Mouse (Mus musculus) stomach, postnatal 0 days (tissue): ENCODE data around the gene Slit3. TPM values are rescaled to one million over a fixed set of nuclear protein-coding genes. Genes with fewer than 3 reads are reported as not detected.

Experiments
- ATAC-seq: fragments of 200-750 bp; cut with Nextera tagmentation; 2 replicates; pipeline ENCODE4 v1.8.0; 2017; ENCODE audit not compliant: low FRiP score, low TSS enrichment
- DNase-seq: peaks from one replicate; pipeline ENCODE4 v3.0.0-alpha.2; 2016; ENCODE audit warnings: low spot score
- H3K27ac ChIP-seq: fragments of 300-500 bp; sonication (generic); replicated peaks from 2 replicates; pipeline ENCODE4 v1.5.1; 2014; ENCODE audit warnings: mild to moderate bottlenecking, control low read depth
- H3K27me3 ChIP-seq: fragments of 300-500 bp; sonication (generic); 2 replicates; pipeline ENCODE4 v1.6.1; 2014; ENCODE audit warnings: low read length; ENCODE audit not compliant: control insufficient read depth, insufficient read depth
- H3K36me3 ChIP-seq: fragments of 300-500 bp; sonication (generic); 2 replicates; pipeline ENCODE4 v1.6.1; 2014; ENCODE audit warnings: low read length, mixed read lengths; ENCODE audit not compliant: control insufficient read depth, insufficient read depth
- H3K4me1 ChIP-seq: fragments of 300-500 bp; sonication (generic); replicated peaks from 2 replicates; pipeline ENCODE4 v1.6.1; 2014; ENCODE audit warnings: antibody characterized with exemption; ENCODE audit not compliant: control insufficient read depth, insufficient read depth
- H3K4me2 ChIP-seq: fragments of 300-500 bp; sonication (generic); replicated peaks from 2 replicates; pipeline ENCODE4 v1.6.1; 2014; ENCODE audit warnings: low read depth, mild to moderate bottlenecking, control low read depth, moderate library complexity
- H3K4me3 ChIP-seq: fragments of 300-500 bp; sonication (generic); 2 replicates; pipeline ENCODE4 v1.5.1; 2014; ENCODE audit warnings: low read depth, low read length, control low read depth
- H3K9ac ChIP-seq: fragments of 300-500 bp; sonication (generic); 2 replicates; pipeline ENCODE4 v1.6.1; 2014; ENCODE audit warnings: mild to moderate bottlenecking, low read length, control low read depth, mixed read lengths
- H3K9me3 ChIP-seq: fragments of 300-500 bp; sonication (generic); 2 replicates; pipeline ENCODE4 v1.6.1; 2016; ENCODE audit warnings: low read length; ENCODE audit not compliant: control insufficient read depth
- CTCF ChIP-seq: IDR thresholded peaks from 2 replicates; pipeline ENCODE4 v1.5.1; 2016; ENCODE audit warnings: antibody characterized with exemption, low read depth, mild to moderate bottlenecking, moderate library complexity
- EP300 ChIP-seq: optimal IDR thresholded peaks from 2 replicates; pipeline ENCODE3; 2016; ENCODE audit warnings: antibody characterized with exemption
- WGBS: fragments of 180-500 bp; shearing (Covaris S2); extraction: QIAGEN DNeasy Blood & Tissue Kit; methylation state at CpG from one replicate; pipeline ENCODE4 v1.1.7; 2014; 5-methylcytosine and 5-hydroxymethylcytosine counted together
- polyA plus RNA-seq: library from polyadenylated mRNA; unstranded; fragments of >200 nt; fragmentation: Nextera tagmentation; extraction: Ambion mirVana; gene quantifications from 2 replicates; pipeline ENCODE4 v1.2.1, GENCODE M21; 2015

Slit3 gene
- polyA plus RNA-seq, 1 experiment from 2014 or later: 8.1 TPM

GRCm38 (mm10) chr11:35109781-35110180, 11.2 kb upstream of the Slit3 start:
- Histone ChIP-seq H3K4me2 (no peak overlapping the region), H3K4me3 (no peak overlapping the region), H3K9me3 (no peaks in the 10 kb centered on the region), H3K27ac (no peak overlapping the region), H3K36me3 (no peaks in the 10 kb centered on the region), H3K4me1 (no peaks in the 10 kb centered on the region), H3K9ac (no peak overlapping the region), H3K27me3 (no peaks in the 10 kb centered on the region)
- TF ChIP-seq EP300 (no peak), CTCF (no peak)
- ATAC-seq: no peak
- no peak for DNase-seq
- WGBS: 34% methylated on average over 4 of the region's 4 CpGs

- no peak overlapping the region for H3K4me2 ChIP-seq
Measured at GRCm38 (mm10) chr11:35110784-35111183, 10.2 kb upstream of the Slit3 start.

GRCm38 (mm10) chr11:35113290-35113689, 7.7 kb upstream of the Slit3 start:
- H3K4me1 ChIP-seq: no peaks in the 10 kb centered on the region
- ATAC-seq: no peak
- no peak overlapping the region for H3K27ac ChIP-seq
- TF ChIP-seq EP300 (no peak), CTCF (no peak)
- H3K9ac ChIP-seq: no peak overlapping the region
- DNase-seq: no peak
- WGBS: 39% methylated on average over 1 of the region's 1 CpGs
- H3K36me3 ChIP-seq: no peaks in the 10 kb centered on the region
- no peak overlapping the region for H3K4me2 ChIP-seq
- no peaks in the 10 kb centered on the region for H3K9me3 ChIP-seq
- H3K27me3 ChIP-seq: no peaks in the 10 kb centered on the region
- no peak overlapping the region for H3K4me3 ChIP-seq

More at GRCm38 (mm10) chr11:35110784-35111183, 10.2 kb upstream of the Slit3 start:
- H3K9ac ChIP-seq: no peak overlapping the region
- ATAC-seq (no peak), DNase-seq (no peak)
- TF ChIP-seq CTCF (no peak), EP300 (no peak)
- no peaks in the 10 kb centered on the region for H3K9me3 ChIP-seq
- H3K4me1 ChIP-seq: no peaks in the 10 kb centered on the region
- WGBS: 44% methylated on average over 2 of the region's 2 CpGs
- H3K27ac ChIP-seq: no peak overlapping the region
- H3K36me3 ChIP-seq: no peaks in the 10 kb centered on the region
- no peak overlapping the region for H3K4me3 ChIP-seq
- H3K27me3 ChIP-seq: no peaks in the 10 kb centered on the region

GRCm38 (mm10) chr11:35116436-35116835, 4.6 kb upstream of the Slit3 start:
- Histone ChIP-seq H3K36me3 (no peaks in the 10 kb centered on the region), H3K4me1 (no peaks in the 10 kb centered on the region), H3K4me2 (no peak overlapping the region), H3K9ac (no peak overlapping the region), H3K27me3 (peaks cover 2% of the 10 kb centered on the region; the same call in 1 of the 2 replicates), H3K4me3 (no peak overlapping the region), H3K9me3 (no peaks in the 10 kb centered on the region), H3K27ac (no peak overlapping the region)
- DNase-seq (no peak), ATAC-seq (no peak)
- 77% methylated on average over 3 of the region's 3 CpGs for WGBS
- no peak for TF ChIP-seq EP300
- no peak for TF ChIP-seq CTCF

- ATAC-seq (no peak), DNase-seq (no peak)
- no peak overlapping the region for H3K27ac ChIP-seq
- H3K4me1 ChIP-seq: no peaks in the 10 kb centered on the region
- peaks cover 2% of the 10 kb centered on the region; the same call in 1 of the 2 replicates for H3K27me3 ChIP-seq
- H3K9me3 ChIP-seq: no peaks in the 10 kb centered on the region
- no peak overlapping the region for H3K4me3 ChIP-seq
- TF ChIP-seq EP300 (no peak), CTCF (no peak)
- no peak overlapping the region for H3K4me2 ChIP-seq
- WGBS: 92% methylated on average over 3 of the region's 3 CpGs
- no peaks in the 10 kb centered on the region for H3K36me3 ChIP-seq
- H3K9ac ChIP-seq: no peak overlapping the region
Measured at GRCm38 (mm10) chr11:35117871-35118270, 3.2 kb upstream of the Slit3 start.

GRCm38 (mm10) chr11:35118731-35119130, 2.3 kb upstream of the Slit3 start:
- no peaks in the 10 kb centered on the region for H3K36me3 ChIP-seq
- H3K9ac ChIP-seq: no peak overlapping the region
- H3K27me3 ChIP-seq: peaks cover 2% of the 10 kb centered on the region; the same call in 1 of the 2 replicates
- DNase-seq (no peak), ATAC-seq (no peak)
- H3K9me3 ChIP-seq: no peaks in the 10 kb centered on the region
- H3K4me1 ChIP-seq: no peaks in the 10 kb centered on the region
- H3K4me3 ChIP-seq: no peak overlapping the region
- 68% methylated on average over 6 of the region's 6 CpGs for WGBS
- no peak overlapping the region for H3K4me2 ChIP-seq
- H3K27ac ChIP-seq: no peak overlapping the region
- TF ChIP-seq EP300: no peak
- TF ChIP-seq CTCF: no peak
